Mouse (Mus musculus): ENCODE results near the gene Rps15.

- TF ChIP-seq CTCF (IDR thresholded peaks at IDR 0.05; ENCODE audit: extremely low read depth, insufficient read depth, insufficient read length, insufficient replicate concordance), result no peak
- TF ChIP-seq POLR2A (IDR thresholded peaks at IDR 0.05; ENCODE audit: low read depth, low read length), result no peak; the same call in 1 of the 2 replicates
Measured at GRCm38 (mm10) chr10:80261585-80261968, 30.7 kb upstream of the Rps15 start.

Measured in spleen, adult 2 months (tissue).